Mouse (Mus musculus): Measurements from ENCODE around the gene Pqlc2. TPM values are rescaled to one million over a fixed set of nuclear protein-coding genes. Genes with fewer than 3 reads are reported as not detected.

Pqlc2 gene
- polyA plus RNA-seq (2017; shearing (Covaris generic)): 13.7 TPM

DNA sequence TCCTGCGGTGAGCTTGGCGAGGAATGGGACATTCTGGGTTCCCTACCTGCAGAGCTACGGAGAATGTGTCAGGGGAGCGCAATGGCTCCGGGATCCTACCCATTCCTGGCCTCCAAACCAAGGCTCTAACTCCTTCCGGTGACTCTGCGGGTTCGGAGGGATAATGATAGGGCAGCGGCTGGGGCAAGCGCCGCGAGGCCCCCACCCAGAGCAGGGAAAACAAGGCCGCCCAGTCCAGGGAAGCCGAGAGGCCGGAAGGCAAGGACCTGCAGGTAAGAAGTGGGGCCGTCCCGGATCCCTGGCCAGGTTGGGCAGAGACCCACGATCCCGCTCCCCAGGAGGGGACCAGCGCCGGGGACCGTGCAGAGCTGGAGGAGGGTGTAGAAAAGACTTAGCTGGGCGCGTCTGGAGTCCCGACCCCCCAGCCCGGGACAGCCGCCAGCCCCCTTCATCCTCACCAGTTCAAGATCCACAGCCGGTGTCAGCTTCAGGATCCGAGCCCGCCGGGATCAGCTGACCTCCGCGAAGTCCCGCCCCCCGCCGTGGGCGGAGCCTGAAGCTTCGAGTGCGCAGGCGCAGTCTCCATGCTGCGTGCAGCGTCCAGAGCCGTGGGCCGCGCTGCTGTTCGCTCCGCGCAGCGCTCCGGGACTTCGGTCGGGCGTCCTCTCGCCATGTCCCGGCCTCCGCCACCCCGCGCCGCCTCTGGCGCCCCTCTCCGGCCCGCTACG, at the start of gene Pqlc2, which contains the start of gene Akr7a5:
Gene Pqlc2 (minus strand): TSS at position 538 of the 728 bp plus-strand sequence.
Gene Akr7a5 (plus strand): TSS at position 574 of the 728 bp plus-strand sequence.

DNA sequence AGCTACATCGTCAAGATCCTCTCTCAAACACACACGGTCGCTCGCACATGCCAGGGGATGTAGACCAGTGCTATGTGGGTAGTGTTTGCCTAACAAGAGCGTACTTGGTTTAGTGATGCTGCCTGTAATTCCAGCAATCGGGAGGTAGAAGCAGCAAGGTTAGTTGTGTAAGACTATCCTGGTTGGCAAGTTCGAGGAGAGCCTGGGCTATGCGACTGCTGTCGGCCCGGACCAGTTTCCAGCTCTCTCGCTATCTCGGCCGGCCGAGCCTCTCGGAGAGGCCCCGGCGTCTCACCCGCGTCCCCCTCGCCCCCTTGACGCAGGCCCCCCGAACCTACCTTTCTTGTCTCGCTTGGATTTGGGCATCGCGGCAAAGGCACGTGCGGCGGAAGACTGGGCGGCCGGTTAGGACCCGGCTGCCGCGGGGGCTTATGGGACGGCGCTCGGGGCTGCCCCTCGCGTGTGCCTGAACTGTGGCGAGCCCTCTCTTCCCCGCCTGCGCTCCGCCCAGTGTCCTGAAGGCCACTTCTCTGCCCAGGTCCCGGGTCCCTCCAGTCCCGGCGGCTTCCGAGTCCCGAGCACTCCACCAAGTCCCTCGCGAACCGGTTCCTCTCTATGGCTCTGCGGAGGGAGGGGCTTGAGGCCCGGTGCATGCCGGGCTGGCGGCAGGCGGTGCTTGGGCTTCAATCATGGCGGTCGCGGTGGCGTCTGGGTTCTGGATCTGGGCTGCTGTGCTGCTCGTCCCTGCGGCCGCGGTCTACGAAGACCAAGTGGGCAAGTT, 41.6 kb upstream of the Pqlc2 start, which contains the start of the genes Mrto4, Emc1 and Ubr4:
Gene Mrto4 (minus strand): TSS at position 646 of the 781 bp plus-strand sequence.
Gene Emc1 (plus strand): TSS at position 657 of the 781 bp plus-strand sequence.
Gene Ubr4 (plus strand): TSS at position 679 of the 781 bp plus-strand sequence.

Other genes with a start within 250 kb of the Pqlc2 start
- not detected for gene Htr6, start 235.1 kb downstream of the Pqlc2 start, polyA plus RNA-seq (2017; shearing (Covaris generic))
- gene Nbl1, start 217.7 kb downstream of the Pqlc2 start, polyA plus RNA-seq (2017; shearing (Covaris generic)): 1.1 TPM
- gene Minos1, start 179.6 kb downstream of the Pqlc2 start, polyA plus RNA-seq (2017; shearing (Covaris generic)): 381 TPM
- gene Capzb, start 117.8 kb downstream of the Pqlc2 start, polyA plus RNA-seq (2017; shearing (Covaris generic)): 781 TPM
- 15.6 TPM for gene Akr7a5, start within 50 bp of the Pqlc2 start, polyA plus RNA-seq (2017; shearing (Covaris generic))
- 81.1 TPM for gene Mrto4, start 41.9 kb upstream of the Pqlc2 start, polyA plus RNA-seq (2017; shearing (Covaris generic))
- gene Emc1, start 41.9 kb upstream of the Pqlc2 start, polyA plus RNA-seq (2017; shearing (Covaris generic)): 65.8 TPM
- 57.1 TPM for gene Ubr4, start 41.9 kb upstream of the Pqlc2 start, polyA plus RNA-seq (2017; shearing (Covaris generic))
- 1.8 TPM for gene Iffo2, start 219.8 kb upstream of the Pqlc2 start, polyA plus RNA-seq (2017; shearing (Covaris generic))

Data from inflammation-experienced regulatory T-cells, adult 16 weeks (primary cell).